Mouse (Mus musculus): ENCODE results near the gene Letmd1.

Gene Letmd1

DNA sequence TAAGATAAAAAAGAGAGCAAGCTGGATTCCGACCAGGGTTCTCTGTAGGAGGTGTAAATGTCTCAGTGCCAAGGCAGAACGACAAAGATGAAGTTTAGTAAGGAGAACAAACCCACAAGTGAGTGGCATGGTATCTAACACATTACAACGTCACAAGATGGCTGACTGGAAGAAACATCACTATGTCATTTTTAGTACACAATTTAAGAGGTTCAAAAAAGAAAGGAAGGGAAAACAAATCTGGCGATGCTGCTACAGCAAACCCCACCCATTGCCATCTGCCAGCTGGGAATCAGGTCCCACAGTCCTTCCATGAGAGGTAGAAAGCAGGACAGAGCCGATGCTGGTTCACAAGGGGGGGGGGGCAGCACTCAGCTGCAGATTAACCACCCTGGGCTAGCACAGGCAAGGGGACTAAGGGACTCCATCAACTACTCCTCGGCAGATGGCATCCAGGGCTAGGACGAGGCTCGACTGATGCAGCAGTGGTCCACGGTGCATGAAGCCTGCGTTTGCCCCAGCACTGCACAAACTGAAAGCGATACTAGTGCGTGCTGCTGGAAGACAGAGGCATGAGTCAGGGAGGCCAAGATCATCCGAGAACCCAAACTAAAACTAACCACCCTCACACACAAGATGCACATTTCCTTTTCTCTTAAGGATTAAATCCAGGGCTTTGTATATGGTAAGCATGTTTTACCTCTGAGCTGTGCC lies 39.8 kb downstream of the Letmd1 start:
- no peak for DNase-seq (ENCODE audit: low spot score)

GRCm38 (mm10) chr15:100510072-100510471 lies 41.2 kb downstream of the Letmd1 start:
- no peak for DNase-seq (ENCODE audit: low spot score)

DNA sequence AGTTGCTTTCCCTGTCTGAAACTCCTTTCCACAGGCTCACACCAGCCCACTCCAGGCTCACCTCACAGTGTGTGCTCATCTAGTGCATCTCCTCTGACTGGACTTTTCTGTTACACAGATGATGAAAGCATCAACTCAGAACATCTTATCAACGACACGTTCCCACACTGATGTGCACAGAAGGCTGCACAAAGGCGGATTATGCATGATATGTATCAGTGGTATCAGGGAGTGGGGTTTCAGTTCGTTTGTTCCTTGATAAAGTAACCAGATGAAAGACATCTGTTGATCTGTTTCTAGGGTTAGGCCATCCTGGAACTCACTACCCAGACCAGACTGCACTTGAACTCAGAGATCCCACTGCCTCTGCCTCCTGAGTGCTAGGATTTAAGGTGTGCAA lies 44.6 kb downstream of the Letmd1 start:
- no peak for DNase-seq (ENCODE audit: low spot score)

DNA sequence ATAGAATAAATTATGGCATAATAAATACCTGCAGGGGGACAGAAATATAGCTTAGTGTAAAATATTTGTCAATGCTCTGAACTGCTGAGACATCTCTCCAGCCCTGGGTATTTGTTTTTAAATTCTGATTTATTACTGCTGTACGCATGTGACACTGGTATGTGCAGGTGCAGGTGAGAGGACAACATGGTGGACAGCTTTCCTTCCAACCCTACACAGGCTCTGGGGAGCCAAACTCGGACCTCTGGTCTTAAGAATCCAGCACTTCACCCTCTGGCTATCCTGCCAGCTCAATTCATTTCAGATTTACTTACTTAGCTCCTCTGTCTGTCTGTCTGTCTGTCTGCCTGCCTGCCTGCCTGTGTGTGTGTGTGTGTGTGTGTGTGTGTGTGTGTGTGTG lies 46.3 kb downstream of the Letmd1 start:
- DNase-seq (ENCODE audit: low spot score) = no peak

- DNase-seq (ENCODE audit: low spot score) = no peak
Measured at GRCm38 (mm10) chr15:100520306-100520705, 51.5 kb downstream of the Letmd1 start.

DNA sequence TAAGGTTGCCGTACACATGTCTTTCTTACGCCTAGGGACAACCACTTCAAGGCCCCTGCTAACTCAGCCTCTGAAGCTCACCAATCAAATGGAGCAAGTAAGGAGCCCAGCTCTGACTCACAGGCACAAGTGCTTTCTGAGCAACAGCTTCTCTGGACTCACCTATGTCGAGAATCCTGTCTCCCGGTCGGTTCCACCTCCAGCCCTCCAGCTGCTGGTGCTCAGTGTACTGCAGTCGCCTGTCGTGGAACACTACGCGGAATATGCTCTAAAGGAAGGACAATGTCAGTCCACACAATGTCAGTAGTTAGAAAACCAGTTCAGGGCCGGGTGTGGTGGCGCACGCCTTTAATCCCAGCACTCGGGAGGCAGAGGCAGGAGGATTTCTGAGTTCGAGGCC lies 56.6 kb downstream of the Letmd1 start:
- no peak for DNase-seq (ENCODE audit: low spot score)

- no peak for DNase-seq (ENCODE audit: low spot score)
Measured at GRCm38 (mm10) chr15:100527900-100528299, 59.1 kb downstream of the Letmd1 start.

Data from adipocyte (in vitro differentiated cells).